Mouse (Mus musculus) limb, embryonic 14.5 days (tissue): Measurements from ENCODE around the gene Asl. TPM values are rescaled to one million over a fixed set of nuclear protein-coding genes. Genes with fewer than 3 reads are reported as not detected.
A peak's percentile ranks its signal among the peaks of the same experiment; 100 is the strongest.

Source experiments
- ATAC-seq: fragments of 200-750 bp; cut with Nextera tagmentation; 2 replicates; pipeline ENCODE4 v1.8.0; 2017; ENCODE audit warnings: low read depth, moderate number of reproducible peaks, moderate TSS enrichment; ENCODE audit not compliant: low FRiP score
- DNase-seq: peaks from one replicate; pipeline ENCODE4 v3.0.0-alpha.2; 2015; ENCODE audit warnings: low spot score
- H3K27ac ChIP-seq: fragments of 300-500 bp; sonication (generic); replicated peaks from 2 replicates; pipeline ENCODE4 v1.5.1; 2014; ENCODE audit warnings: low read depth, mild to moderate bottlenecking, low read length, moderate library complexity, mixed read lengths
- H3K27me3 ChIP-seq: fragments of 300-500 bp; sonication (generic); 2 replicates; pipeline ENCODE4 v1.6.1; 2014; ENCODE audit warnings: low read length, mixed read lengths; ENCODE audit not compliant: control insufficient read depth, insufficient read depth
- H3K36me3 ChIP-seq: fragments of 300-500 bp; sonication (generic); 2 replicates; pipeline ENCODE4 v1.6.1; 2014; ENCODE audit warnings: mild to moderate bottlenecking, low read length, moderate library complexity, mixed read lengths; ENCODE audit not compliant: control insufficient read depth, insufficient read depth
- H3K4me1 ChIP-seq: fragments of 300-500 bp; sonication (generic); 2 replicates; pipeline ENCODE4 v1.6.1; 2014; ENCODE audit warnings: antibody characterized with exemption, low read length, mixed read lengths; ENCODE audit not compliant: control insufficient read depth, insufficient read depth
- H3K4me2 ChIP-seq: fragments of 300-500 bp; sonication (generic); replicated peaks from 2 replicates; pipeline ENCODE4 v1.6.1; 2014; ENCODE audit warnings: low read depth, mild to moderate bottlenecking, low read length, moderate library complexity; ENCODE audit not compliant: severe bottlenecking
- H3K4me3 ChIP-seq: fragments of 300-500 bp; sonication (generic); replicated peaks from 2 replicates; pipeline ENCODE4 v1.5.1; 2014; ENCODE audit warnings: low read length
- H3K9ac ChIP-seq: fragments of 300-500 bp; sonication (generic); 2 replicates; pipeline ENCODE4 v1.6.1; 2014; ENCODE audit warnings: mild to moderate bottlenecking, low read depth, low read length, moderate library complexity; ENCODE audit not compliant: severe bottlenecking
- H3K9me3 ChIP-seq: fragments of 300-500 bp; sonication (generic); 2 replicates; pipeline ENCODE4 v1.6.1; 2016; ENCODE audit warnings: low read length; ENCODE audit not compliant: control insufficient read depth
- POLR2A ChIP-seq: fragments of 200-500 bp; IDR thresholded peaks from 2 replicates; pipeline ENCODE4 v1.8.0; 2012; ENCODE audit warnings: inconsistent platforms, mild to moderate bottlenecking, moderate library complexity, borderline replicate concordance; ENCODE audit not compliant: insufficient read depth, insufficient read length; ENCODE audit errors: extremely low read depth
- WGBS: fragments of 180-500 bp; shearing (Covaris S2); extraction: QIAGEN DNeasy Blood & Tissue Kit; methylation state at CpG from one replicate; pipeline ENCODE4 v1.1.7; 2014; 5-methylcytosine and 5-hydroxymethylcytosine counted together
- polyA plus RNA-seq, 2 experiments: library from polyadenylated mRNA; depleted of rRNA in 1 of 2; stranded (reverse) in 1 of 2; unstranded in 1 of 2; fragments of >200 nt; fragmentation: Nextera tagmentation in 1 of 2; extraction: Ambion mirVana in 1 of 2; gene quantifications; 2 replicates each; pipeline versions ENCODE4 v1.2.1 to v1.2.3; 2012 to 2014

The Asl gene
- polyA plus RNA-seq, 2 experiments: 21.5 to 36.5 TPM

DNA sequence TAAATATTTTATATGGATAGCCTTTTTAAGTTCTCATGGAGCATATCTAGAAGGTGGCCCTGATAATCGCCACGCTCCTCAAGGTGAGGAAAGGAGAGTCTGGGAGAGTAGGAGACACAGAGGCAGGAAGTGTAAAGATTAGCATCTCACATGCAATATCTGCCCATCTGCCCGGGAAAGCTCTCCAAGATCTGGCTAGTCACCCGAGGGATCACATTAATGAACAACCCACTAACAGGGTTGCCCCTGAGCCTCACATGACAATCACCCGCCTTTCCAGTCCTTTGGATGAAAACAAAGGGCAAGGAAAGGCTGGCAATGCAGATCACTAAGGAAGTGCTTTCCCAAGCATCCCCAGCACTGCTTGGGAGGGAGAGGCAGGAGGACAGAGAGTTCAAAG is 1.9 kb downstream of the Asl start:
- H3K9me3 ChIP-seq: no peaks in the 10 kb centered on the region
- no peak for DNase-seq
- ATAC-seq: no peak
- no peak overlapping the region for H3K9ac ChIP-seq
- no peak overlapping the region for H3K4me3 ChIP-seq
- no peaks in the 10 kb centered on the region for H3K36me3 ChIP-seq
- no peaks in the 10 kb centered on the region for H3K27me3 ChIP-seq
- H3K4me2 ChIP-seq: no peak overlapping the region
- no peak overlapping the region for H3K27ac ChIP-seq
- H3K4me1 ChIP-seq: no peaks in the 10 kb centered on the region; the same call in 1 of the 2 replicates
- TF ChIP-seq POLR2A: no peak
- WGBS: 75% methylated on average over 5 of the region's 5 CpGs

DNA sequence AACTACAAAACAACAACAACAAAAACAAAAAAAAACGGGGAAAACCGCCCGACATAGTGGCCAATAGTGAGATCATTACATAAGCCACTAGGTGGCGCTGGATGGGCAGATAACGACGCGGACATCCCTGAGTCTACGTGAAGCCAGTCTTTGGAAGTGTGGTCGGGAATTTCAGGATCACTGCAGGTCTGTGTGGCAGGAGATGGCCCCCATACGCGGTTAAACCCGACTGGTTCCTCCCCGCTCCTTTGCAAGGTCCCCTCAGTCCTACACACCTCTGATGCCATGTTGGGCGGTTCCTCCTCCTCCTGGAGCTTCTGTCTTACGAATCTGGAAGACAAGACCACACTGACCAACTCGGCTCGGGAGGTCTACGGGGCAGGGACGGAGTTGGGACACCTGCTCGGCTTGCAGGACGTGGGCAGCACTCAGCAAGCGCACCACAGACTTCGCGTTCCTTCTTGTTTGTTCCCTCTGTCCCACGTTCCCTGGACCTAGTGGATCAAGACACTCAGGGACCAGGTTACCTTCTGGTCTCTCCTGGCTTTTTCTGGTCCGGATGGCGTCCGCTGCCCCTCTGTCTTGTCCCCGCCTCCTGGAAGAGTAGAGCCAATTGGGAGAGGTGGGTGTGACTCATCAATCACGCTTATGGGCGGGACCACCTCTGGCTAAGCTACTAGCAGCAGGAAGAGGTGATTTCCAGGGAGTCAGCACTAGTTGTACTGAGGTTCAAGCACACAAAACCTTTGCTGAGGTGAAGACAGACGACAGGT is 5.1 kb downstream of the Asl start:
- WGBS: under 1% methylated on average over 30 of the region's 32 CpGs
- peak; percentile 93 for DNase-seq
- no peak for TF ChIP-seq POLR2A

DNA sequence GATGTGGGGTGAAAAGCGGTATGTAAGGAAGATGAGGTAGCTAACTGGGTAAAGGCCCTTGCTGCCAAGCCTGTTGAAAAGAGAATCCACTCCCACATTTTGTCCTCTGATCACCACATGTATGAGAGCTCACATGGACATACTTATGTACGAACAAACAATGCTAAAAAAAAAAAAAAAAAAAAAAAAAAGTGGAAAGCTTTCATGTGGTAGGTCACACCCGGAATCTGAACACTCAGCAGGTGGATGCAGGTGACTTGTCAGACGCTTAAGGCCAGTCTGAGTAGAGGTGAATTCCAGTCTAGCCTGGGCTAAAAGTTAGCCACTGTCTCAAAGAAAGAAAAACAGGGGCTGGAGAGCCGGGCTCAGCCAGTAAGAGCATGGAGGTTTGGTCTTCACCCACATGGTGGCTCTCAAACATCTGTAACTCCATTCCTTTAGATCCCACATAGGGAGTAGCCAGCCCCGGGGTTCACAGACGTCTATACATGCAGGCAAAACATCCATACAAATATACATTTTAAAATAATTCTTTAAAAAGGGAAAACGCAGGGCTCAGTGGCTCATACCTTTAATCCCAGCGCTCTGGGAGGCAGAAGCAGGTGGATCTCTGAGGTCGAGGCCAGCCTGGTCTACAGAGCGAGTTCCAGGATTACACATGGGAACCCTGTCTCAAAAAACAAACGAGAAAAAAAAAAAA is 5.8 kb downstream of the Asl start:
- peaks cover 5% of the 10 kb centered on the region for H3K4me1 ChIP-seq
- no peaks in the 10 kb centered on the region for H3K36me3 ChIP-seq
- DNase-seq (no peak), ATAC-seq (no peak)
- WGBS: 42% methylated on average over 12 of the region's 12 CpGs
- peak overlapping the region; percentile 54; the same call in 1 of the 2 replicates for H3K9ac ChIP-seq
- H3K4me2 ChIP-seq: peak overlapping the region; percentile 66
- no peaks in the 10 kb centered on the region for H3K9me3 ChIP-seq
- H3K27me3 ChIP-seq: no peaks in the 10 kb centered on the region
- no peak for TF ChIP-seq POLR2A
- H3K4me3 ChIP-seq: peak overlapping the region; percentile 51
- no peak overlapping the region for H3K27ac ChIP-seq

More for the DNA sequence above, 5.1 kb downstream of the Asl start:
- Histone ChIP-seq H3K4me3 (peak overlapping the region; percentile 51), H3K9ac (peak overlapping the region; percentile 54), H3K36me3 (no peaks in the 10 kb centered on the region), H3K4me1 (peaks cover 5% of the 10 kb centered on the region), H3K27ac (peak overlapping the region; percentile 11; the same call in 1 of the 2 replicates), H3K4me2 (peak overlapping the region; percentile 66), H3K9me3 (no peaks in the 10 kb centered on the region), H3K27me3 (no peaks in the 10 kb centered on the region)
- peak; percentile 93 for ATAC-seq

DNA sequence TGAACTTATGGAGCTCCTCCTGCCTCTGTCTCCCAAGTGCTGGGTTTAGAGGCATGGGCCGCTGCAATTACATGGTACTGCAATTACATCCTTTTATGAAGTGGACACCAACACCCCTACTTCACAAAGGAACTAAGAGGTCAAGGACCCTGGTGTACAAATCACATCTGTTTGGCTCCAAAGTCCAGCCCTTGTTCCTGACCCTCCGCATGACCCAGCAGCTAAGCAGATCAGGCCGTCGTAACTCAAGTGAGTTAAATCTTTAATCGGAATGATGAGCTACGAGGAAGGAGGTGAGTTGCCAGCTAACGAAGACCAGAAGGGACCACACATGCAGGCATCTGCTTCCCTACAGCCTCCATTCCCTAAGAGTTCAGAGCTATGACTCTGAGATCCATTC is 6.7 kb downstream of the Asl start:
- ATAC-seq: no peak
- no peak for DNase-seq
- H3K9me3 ChIP-seq: no peaks in the 10 kb centered on the region
- WGBS: 37% methylated on average over 7 of the region's 7 CpGs
- no peaks in the 10 kb centered on the region for H3K27me3 ChIP-seq
- H3K4me3 ChIP-seq: no peak overlapping the region
- H3K27ac ChIP-seq: no peak overlapping the region
- H3K4me2 ChIP-seq: no peak overlapping the region
- TF ChIP-seq POLR2A: no peak
- H3K4me1 ChIP-seq: peaks cover 5% of the 10 kb centered on the region
- H3K9ac ChIP-seq: no peak overlapping the region
- H3K36me3 ChIP-seq: no peaks in the 10 kb centered on the region

- Histone ChIP-seq H3K4me2 (no peak overlapping the region), H3K9me3 (no peaks in the 10 kb centered on the region), H3K9ac (no peak overlapping the region), H3K4me1 (peaks cover 5% of the 10 kb centered on the region), H3K27ac (no peak overlapping the region), H3K4me3 (no peak overlapping the region), H3K27me3 (no peaks in the 10 kb centered on the region), H3K36me3 (peaks cover under 1% of the 10 kb centered on the region; the same call in 1 of the 2 replicates)
- no peak for TF ChIP-seq POLR2A
- ATAC-seq: no peak
- 27% methylated on average over 5 of the region's 5 CpGs for WGBS
- peak; percentile 10 for DNase-seq
Measured at GRCm38 (mm10) chr5:130021361-130021966, 7.6 kb downstream of the Asl start.
